Mouse (Mus musculus): ENCODE data around the gene Gcc1.

GRCm38 (mm10) chr6:28410053-28410452 is 18.1 kb downstream of the Gcc1 start:
- TF ChIP-seq CTCF (IDR thresholded peaks at IDR 0.05; ENCODE audit: low read depth): no peak
- TF ChIP-seq EP300 (IDR thresholded peaks at IDR 0.05; ENCODE audit: low read depth): no peak

All from heart, postnatal 0 days (tissue).